Mouse (Mus musculus) urinary bladder, postnatal 4 days (tissue): ENCODE measurements around the gene Pltp.
A peak's percentile ranks its signal among the peaks of the same experiment; 100 is the strongest.

ENCODE experiments used
- DNase-seq, 2 experiments: peaks; one replicate each; pipeline ENCODE4 v3.0.0; 2021 to 2022; ENCODE audit warnings: low spot score in 2 of 2

Gene Pltp

DNA sequence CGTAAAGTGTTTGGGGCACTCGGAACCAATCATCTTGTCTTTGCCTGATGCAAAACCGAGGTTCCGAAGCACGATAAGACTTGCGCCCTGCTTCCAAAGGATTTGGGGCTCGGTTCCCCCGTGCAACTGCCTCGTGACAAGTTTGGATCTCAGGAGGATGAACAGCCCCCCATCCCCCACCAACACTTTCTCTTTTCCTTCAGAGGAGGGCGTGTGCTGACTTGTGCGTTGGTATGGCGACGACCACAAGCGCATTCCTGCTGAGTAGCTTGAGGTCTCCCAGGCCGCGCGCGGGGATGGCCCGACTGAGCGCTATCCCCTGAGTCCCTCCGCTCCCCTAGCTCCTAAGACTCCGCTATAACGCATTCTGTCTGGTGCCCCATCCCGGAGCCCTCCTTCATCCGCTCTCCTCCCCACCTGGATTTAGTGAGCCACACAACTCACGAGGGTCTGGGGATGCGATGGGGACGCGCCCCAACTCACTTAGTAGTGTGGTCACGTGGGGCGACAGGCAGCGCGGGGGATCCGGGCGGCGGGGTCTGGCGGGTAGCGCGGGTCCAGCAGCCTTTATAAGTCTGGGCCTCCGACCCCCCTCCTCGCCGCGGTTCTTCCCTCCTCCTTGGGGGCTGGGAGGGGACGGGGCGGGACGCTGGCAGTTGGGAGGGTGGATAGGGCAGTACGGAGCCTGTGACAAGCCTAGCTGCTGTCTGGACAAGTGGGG lies at the start of gene Pltp:
Gene Pltp (minus strand): TSS at position 611 of the 721 bp plus-strand sequence.
- DNase-seq, result peak; percentile 64 to 72

DNA sequence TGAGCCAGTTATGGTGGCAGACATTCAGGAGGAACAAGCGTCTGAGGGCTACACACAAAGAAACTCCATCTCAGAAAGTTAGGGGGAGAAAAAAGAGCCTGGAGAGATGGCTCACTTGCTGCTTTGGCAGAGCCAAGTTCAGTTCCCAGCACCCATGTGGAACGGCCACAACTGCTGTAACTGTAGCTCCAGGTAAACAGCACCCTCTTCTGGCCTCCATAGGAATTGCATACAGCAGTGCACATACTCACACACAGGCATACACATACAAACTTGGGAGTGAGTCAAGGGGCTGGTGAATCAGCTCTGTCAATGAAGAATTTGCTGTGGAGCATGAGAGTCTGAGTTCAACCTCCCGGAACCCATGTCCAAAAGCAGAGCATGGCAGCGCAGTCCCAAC lies 48.6 kb upstream of the Pltp start:
- no peak for DNase-seq

DNA sequence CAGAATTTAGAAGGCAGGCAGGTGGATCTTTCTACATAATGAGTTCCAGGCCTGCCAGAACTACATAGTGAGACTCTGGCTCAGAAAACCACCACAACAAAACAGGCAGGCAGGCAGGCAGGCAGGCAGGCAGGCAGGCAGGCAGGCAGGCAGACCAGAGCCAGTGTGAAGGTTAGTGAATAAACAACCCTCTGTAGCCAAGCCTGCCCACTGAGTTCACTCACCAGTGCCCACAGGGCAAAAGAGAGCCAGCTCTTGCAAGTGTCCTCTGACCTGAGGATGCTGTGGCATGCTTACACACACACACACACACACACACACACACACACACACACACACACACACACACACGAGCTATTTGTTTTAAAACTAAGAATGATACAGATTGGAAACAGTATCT lies 46.0 kb upstream of the Pltp start:
- DNase-seq, result no peak

DNA sequence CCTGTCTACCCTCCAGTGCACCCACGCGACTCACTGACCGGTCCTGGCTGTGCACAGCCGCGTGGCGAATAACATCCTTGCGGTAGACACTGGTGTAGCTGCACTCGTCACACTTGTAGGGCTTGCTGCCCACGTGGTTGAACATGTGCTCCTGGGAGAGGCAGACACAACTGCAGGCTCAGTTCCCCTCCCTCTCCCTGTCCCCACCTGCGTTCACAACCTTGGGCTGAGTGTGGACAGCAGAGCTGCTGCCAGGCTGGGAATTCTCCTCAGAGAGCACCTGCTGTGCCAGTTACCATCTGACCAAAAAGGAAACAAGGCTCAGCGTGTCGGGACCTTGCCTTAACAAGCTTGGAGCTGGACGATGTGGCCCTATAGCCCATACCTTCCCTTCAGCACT lies 43.9 kb upstream of the Pltp start:
- DNase-seq, result no peak

DNA sequence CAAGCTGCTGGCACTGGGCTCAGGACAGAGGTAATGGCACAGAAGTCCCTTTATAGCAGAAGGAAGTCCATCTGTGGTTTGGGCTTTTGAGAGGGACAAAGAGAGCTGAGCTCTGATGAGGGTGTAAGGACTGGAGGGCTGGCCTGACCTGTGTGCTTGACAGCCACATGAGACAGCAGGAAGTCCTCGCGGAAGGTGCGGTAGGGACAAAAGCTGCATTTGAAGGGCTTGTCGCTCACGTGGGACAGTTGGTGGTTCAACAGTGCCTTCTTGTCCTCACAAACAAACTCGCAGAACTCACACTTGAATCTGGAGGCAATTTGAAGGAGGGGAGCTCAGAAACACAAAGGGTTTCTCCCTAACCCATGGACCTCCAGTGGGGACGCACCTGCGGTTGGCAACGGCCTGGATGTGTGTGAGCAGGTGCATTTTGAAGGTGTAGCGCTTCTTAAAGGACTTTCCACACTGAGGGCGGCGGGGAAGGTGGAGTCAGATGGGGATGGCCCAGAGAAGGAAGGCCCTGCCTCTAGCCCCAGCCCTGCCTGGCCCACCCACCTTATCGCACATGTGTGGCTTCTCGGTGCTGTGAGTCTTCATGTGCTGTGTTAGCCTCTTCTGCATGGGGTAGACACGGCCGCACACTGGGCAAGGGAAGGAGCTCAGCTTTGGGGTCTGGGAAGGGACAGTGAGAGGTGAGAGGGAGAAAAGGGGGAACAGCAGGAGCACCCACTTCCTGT lies 42.4 kb upstream of the Pltp start:
- DNase-seq, result no peak

DNA sequence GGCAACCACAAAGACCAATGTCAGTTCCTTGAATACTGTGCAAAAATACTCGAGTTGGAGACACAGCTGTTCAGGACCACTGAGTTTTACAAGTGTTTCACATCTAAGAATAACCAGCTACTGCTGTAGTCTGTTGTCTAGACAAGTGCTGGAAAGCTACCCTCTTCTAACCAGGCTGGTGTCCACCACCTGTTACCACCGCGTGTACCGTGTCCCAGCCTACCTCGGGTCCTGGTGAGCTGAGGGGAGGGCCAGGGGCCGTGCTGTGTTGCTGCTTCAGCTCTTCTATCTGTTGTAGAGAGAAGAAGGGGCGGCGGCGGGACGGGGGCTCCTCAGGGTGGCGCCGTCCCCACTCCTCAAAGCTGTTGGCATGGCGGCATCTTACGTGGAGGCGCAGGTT lies 41.5 kb upstream of the Pltp start:
- no peak for DNase-seq

DNA sequence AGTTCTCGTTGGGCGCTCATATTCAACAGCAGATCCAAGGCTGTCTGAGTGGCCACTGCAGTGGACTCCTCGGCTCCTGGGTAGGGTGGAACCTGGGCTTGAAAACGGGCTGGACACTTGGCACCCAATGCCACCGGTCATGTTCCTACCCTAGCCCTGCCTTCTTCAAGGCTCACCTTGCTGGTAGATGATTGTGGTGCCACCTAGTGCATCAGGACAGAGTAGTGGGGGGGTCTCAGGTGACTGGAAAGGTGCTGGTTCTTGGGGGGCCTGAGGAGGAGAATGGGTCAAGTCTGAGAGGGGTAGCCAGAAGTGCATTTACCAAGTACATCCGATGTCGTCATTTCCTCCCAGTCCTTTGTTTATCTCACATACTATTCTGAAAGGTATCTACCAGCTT lies 40.5 kb upstream of the Pltp start:
- no peak for DNase-seq

DNA sequence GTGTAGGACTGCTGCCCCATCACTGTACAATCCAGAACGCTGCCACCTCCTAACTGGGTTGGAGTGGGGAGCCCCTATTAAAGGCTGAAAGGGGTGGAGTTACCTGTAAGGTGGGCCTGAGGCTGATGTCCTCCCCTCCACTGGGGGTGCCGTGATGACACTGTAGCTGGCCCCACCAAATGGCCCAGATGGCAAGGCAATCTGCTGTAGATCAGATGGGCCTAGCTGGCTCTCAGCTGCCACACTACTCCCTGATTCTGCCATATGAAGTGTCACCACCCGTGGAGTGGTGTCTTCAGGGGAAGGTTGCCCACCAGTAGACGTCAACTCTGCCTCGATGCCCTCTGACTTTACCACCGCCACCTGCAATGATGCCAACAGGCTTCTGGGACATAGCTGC lies 38.4 kb upstream of the Pltp start:
- no peak for DNase-seq

DNA sequence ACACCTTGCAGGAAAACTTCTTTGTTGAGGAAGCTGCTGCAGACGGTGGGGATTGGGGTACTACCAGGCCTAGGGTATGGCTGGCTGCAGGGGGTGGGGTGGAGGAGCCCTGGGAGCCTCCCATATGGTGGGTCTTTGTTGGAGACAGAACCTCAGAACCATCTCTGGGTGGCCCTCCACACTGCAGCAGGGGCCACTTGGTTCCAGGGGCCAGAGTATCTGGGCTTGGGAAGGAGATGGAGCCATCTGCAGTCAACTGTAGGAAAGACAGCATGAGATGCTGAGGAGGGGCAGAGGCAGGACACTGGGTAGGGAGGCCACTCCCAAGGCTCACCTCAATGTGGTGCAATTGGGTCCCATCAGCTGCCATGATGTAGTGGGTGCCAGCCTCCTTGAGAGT lies 37.1 kb upstream of the Pltp start:
- DNase-seq, result no peak

DNA sequence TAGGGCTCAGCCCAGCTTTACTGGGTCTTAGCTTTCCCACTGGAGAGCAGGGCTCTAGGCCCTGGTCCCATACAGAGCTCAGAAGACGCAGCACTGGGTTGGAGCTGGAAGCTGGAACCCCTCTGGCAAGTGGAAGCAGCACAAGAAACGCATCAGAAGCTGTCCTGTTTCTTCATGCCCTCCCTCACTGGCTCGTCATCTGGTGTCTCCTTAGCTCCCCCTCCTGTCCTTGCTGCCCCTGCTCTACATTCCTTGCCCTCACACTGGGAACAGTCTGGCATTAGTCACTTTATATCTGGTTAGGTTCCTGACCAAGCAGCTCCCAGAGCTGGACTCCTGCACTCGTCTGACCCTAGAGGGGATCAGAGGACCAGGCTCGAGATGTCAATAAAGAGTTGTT lies 36.5 kb upstream of the Pltp start:
- no peak for DNase-seq

DNA sequence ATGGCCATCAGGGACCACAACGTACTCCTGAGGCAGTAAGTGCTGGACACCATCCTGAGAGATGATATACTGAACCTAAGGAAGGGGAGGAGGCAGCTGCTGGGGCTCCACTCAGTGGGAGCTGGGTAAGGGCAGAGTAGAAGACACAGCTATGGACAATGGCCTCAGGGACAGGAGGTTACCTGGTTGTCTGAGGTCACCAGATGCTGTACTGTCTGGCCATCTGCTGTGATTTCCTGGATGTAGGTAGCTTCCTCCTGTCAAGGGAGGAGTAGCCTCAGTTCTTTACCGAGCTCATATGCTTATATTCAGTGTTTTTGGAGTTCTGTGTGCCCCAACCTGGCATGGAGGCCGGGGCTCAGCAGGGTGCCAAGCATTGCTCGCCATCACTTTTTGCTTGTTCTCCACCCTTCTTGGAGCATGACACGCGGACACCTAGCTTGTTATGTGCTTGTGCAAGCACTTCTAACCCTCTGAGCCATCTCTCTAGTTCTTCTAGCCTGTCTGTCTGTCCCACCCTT lies 35.2 kb upstream of the Pltp start:
- no peak for DNase-seq

DNA sequence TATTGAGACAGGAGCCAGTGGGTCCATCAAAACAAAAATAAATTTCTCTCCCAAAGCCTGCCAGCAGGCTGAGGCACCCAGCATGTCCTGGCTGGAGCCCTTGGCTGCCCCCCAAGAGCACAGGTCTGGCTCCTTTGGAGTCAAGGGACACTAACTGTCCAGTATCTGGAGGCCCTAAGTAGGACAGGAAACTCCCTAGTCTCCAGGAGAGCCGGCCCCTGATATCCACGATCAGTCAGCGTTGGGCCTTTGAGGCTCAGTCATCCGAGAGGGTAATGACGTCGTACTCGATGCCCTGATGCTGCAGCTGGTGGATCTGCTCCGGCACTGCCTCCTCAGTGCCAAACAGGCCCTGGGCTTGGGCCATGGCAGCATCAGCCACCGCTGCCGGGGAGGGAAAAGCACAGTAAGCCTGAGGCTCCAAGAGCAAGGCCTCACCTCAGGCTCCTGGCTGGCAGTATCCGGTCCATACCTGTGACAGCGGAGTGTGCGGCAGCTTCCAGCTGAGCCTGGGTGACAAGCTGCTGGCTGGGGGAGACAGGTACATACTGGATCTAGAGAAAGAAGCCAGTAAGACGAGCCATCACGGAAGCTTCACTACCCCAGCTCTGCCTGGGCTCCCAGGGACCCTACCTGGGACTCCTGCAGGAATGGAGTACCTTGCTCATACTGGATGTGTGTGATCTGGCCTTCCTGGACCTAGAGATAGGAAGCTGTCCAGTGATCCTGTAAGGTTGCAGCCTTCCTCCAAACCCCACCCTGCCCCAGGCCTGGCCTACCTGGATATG lies 34.6 kb upstream of the Pltp start:
- DNase-seq, result no peak

DNA sequence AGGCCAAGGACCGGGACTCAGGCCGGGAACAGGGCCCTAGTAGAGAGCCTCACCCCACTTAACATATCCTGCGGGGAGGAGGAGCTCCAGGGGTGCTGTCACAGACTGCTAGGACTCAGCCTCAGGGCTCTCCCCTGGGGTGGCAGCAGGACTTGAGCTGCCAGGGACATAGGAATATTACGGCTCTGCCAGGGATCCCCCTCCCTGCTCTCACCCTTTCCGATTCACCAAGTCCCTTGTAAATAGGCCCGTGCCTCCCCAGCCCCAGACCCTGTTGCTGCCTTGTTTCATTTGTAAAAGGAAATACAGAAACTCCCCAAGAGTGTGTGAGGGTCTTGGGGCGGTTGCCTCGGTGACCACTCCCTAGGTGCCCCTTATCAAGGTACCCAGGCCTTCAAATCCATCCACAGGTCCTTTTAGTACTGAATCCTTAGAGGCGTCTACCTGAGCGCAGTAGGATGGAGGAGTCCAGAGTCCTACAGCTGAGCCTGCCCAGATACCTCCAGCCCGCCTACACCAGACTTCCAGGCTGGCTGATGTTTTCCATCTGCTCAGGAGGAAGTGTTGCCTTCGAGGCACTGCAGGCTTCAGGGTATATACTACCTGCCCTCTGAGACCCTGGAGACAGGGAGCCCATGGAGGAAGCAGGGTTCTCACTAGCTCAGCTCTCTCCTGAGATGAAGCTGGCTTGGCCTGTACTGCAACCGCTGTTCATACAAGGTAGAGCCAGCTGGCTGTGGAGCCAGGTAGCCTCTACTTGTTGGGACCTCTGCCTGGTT lies 33.7 kb upstream of the Pltp start:
- DNase-seq, result no peak

DNA sequence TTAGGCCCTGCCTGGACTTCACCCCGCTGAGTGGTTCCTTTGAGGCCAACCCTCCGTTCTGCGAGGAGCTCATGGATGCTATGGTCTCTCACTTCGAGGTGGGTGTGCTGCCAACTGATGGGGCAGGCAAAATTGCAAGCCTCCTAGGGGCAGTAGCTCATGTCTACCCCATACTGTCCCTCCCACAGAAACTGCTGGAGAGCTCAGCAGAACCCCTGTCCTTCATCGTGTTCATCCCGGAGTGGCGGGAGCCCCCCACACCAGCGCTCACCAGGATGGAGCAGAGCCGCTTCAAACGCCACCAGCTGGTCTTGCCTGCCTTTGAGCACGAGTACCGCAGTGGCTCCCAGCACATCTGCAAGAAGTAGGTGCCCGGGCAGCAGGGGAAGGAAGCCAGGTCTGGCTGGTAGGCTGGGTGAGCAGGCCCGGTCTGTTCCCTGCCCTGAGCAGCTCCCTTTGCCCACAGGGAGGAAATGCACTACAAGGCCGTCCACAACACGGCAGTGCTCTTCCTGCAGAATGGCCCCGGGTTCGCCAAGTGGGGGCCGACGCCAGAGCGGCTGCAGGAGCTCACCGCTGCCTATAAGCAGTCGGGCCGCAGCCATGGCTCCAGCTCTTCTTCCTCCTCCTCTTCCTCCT lies 33.0 kb upstream of the Pltp start:
- no peak for DNase-seq

DNA sequence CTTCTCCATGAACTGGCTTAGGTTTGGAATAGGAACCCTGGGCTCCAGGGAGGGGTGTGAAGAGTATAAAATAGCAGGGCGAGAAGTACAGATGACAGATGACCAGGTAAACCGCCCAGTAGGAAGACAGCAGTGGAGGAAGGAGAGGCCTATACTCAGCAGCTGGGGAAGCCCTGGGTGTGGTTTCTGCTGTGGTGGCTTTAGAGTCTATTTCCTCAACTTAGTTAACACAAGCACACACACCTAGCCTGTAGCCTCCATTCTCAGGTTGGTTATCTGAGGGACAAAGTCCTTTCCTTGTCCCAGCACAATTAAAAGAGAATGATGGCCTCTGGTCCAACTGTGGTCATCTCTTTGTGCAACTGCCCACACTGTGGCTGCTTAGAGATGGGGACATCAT lies 32.4 kb upstream of the Pltp start:
- DNase-seq, result no peak

DNA sequence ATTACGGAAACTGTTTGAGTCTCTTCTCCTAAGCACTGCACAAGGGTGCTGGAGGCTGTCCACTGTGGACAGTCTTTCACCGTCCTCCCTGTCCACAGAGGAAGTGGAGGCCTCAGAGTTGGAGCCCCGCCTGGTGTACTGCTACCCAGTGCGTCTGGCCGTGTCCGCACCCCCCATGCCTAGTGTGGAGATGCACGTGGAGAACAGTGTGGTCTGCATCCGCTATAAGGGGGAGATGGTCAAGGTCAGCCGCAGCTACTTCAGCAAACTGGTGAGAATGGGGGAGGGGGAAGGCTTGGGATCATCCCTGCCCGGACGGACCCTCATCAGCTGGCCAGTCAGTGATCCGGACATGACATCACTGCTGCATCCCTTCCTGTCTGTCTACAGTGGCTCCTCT lies 31.5 kb upstream of the Pltp start:
- no peak for DNase-seq

DNA sequence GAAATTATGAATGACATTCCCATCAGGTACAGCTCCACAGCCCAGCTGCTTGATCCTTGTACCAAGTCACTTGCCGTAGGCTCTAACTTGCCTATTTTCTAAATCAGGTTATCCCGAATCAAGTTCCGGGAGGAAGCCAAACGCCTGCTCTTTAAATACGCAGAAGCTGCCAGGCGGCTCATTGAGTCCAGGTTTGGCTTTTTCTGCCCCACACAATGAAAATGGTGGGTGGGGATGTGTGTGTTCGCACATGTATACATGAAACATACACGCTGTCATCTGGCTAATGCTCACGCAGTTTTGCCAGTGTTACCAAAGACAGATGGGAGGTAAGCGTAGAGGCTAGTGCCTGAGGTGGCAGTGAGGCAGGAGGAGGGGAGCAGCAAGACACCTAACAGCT lies 29.1 kb upstream of the Pltp start:
- DNase-seq, result no peak

DNA sequence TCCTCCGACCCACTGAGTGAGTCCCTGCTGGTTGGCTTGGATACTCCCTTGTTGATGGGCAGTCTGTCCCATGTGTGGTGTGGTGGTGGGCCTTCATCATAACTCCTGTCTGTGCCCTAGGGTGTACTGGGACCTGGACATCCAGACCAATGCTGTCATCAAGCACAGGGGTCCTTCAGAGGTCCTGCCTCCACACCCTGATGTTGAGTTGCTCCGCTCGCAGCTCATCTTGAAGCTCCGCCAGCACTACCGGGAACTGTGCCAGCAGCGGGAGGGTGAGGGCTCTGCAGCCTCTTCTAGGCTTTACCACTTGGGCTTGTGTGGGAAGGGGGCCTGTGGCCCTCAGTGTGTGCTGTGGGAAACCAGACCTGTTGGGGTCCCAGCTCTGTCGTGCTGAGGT lies 28.3 kb upstream of the Pltp start:
- DNase-seq, result peak; percentile 66 to 88

DNA sequence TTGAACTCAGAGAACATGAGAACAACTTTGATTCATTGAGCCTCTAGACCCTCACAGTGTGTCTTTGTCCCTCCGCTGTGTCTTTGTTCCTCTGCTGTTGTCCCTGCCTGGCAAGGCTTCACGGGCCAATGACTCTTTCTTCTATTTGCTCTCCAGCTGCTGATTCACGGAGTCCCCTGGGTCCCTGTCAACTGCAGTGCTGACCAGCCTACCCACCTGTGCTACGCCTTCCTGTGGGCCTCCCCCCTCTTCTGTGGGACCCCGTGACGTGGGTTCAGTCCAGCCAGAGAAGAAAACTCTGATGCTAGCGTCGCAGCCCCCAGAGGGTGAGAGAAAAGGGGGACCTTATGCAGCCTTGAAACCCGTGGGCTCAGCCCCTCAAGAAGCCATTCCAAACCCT lies 25.1 kb upstream of the Pltp start:
- DNase-seq, result no peak

DNA sequence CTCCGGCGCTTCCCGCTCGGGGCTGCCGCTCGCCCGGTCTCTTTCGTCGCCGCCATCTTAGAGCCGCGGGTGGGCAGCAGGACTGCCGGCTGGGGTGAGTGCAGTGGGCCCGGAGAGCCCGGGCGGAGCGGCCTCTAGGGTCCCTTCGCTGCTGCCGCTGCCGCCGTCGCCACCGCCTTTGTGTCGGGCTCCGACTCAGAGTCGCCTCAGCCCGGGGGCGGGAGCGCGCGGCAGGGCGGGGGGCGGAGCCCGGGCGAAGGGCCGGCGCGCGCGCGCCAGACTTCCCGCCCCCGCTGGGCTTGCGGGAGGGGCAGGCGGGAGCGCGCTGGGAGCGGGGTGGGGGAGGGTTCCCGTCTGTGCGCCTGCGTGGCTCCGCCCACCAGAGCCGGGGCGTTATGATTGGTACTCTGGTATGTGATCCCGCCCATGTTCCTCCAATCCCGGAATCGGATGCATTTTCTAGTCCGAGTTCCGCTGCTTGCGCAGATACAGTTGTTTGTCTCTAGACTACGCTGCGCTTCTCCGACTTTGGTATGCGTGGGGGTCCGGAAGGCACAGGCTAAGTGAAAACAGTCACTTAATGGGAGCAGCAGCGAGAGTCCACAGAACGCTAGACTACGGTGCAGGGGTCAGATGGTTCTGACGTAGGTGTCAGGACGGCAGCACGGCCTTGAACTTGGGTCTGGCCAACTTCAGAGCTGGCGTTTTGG lies 22.2 kb upstream of the Pltp start:
- DNase-seq, result peak; percentile 92 to 94

DNA sequence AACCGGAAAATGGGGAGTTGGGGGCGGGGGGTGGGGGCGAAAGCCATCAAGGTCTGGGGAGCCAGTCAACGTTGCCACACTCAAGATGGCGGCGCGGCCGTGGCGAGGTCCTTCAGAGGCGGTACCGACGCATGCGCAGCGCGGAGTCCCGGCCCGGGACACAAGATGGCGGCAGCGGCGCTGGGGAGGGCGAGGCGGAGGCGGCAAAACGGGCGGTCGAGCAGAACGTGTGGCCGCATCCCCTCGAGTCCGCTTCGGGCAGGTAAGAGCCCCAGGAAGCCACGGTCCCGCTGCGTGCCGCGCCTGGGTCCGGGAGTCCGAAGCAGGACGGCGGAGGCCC lies 21.7 kb upstream of the Pltp start, which contains the start of gene Pcif1:
Gene Pcif1 (plus strand): TSS at position 77 of the 340 bp plus-strand sequence.
- DNase-seq, result peak; percentile 90 to 94
